Mouse (Mus musculus): ENCODE measurements around the gene Gtdc1. TPM values are rescaled to one million over a fixed set of nuclear protein-coding genes. Genes with fewer than 3 reads are reported as not detected.

The Gtdc1 gene
- polyA plus RNA-seq, 1 experiment: 5.7 TPM

DNA sequence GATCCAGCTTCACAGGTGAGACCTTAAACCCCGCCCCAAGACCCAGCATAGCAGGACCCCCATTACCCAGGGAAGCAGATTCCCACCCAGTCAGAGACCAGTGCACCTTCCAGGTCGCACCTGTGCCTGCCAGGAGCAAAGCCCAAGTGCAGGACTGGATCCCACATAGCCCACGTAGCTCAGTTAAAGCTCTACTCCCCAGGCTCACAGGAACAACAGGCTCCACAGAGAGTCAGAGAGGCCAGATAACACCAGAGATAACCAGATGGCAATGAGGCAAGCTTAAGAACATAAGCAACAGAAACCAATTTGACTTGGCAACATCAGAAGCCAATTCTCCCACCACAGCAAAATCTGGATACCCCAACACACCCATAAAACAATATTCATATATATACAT lies 113.7 kb downstream of the Gtdc1 start:
- no peak overlapping the region for H3K4me3 ChIP-seq (ENCODE audit: extremely low read depth, insufficient read depth, insufficient read length)
- TF ChIP-seq POLR2A (IDR thresholded peaks at IDR 0.05; ENCODE audit: low read depth, low read length) (no peak), CTCF (IDR thresholded peaks at IDR 0.05; ENCODE audit: extremely low read depth, insufficient read depth, insufficient read length, insufficient replicate concordance) (no peak)
- no peak for DNase-seq (ENCODE audit: low read depth in 1 of 2, low spot score in 2 of 2)
- no peaks in the 10 kb centered on the region for H3K4me1 ChIP-seq (ENCODE audit: control insufficient read depth, insufficient read depth, insufficient read length)
- H3K27me3 ChIP-seq (ENCODE audit: control insufficient read depth, insufficient read depth, low read length): no peaks in the 10 kb centered on the region
- H3K27ac ChIP-seq (ENCODE audit: insufficient read depth, low read length): no peak overlapping the region
- WGBS: 89% methylated on average over 3 of the region's 3 CpGs
- no peaks in the 10 kb centered on the region for H3K36me3 ChIP-seq (ENCODE audit: control insufficient read depth, insufficient read depth, low read length)

DNA sequence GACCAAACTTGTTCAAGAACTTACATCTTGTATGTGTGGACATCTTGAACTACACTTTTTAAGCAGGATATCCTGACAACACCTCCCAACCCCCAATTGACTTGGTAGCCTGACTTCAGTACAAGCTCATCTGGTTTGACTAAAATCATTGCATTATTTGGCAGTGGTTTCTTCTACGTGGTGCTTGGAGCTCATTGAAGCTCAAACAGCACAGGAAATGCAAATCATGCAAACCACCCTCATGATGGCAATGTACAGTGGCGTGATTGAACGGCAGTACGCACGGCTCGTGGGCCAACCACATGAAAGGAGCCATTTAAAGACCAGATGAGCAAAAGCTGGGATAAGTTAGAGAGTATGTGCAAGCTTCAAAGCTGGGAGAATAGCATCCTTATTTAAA lies 123.0 kb downstream of the Gtdc1 start:
- TF ChIP-seq CTCF (IDR thresholded peaks at IDR 0.05; ENCODE audit: extremely low read depth, insufficient read depth, insufficient read length, insufficient replicate concordance) (no peak), POLR2A (IDR thresholded peaks at IDR 0.05; ENCODE audit: low read depth, low read length) (no peak)
- no peak overlapping the region for H3K4me3 ChIP-seq (ENCODE audit: extremely low read depth, insufficient read depth, insufficient read length)
- no peaks in the 10 kb centered on the region for H3K36me3 ChIP-seq (ENCODE audit: control insufficient read depth, insufficient read depth, low read length)
- WGBS: 15% methylated on average over 6 of the region's 6 CpGs
- H3K4me1 ChIP-seq (ENCODE audit: control insufficient read depth, insufficient read depth, insufficient read length): no peaks in the 10 kb centered on the region; the same call in 1 of the 2 replicates
- peak; percentile 16 to 50 for DNase-seq (ENCODE audit: low read depth in 1 of 2, low spot score in 2 of 2)
- no peak overlapping the region for H3K27ac ChIP-seq (ENCODE audit: insufficient read depth, low read length)
- H3K27me3 ChIP-seq (ENCODE audit: control insufficient read depth, insufficient read depth, low read length): no peaks in the 10 kb centered on the region

DNA sequence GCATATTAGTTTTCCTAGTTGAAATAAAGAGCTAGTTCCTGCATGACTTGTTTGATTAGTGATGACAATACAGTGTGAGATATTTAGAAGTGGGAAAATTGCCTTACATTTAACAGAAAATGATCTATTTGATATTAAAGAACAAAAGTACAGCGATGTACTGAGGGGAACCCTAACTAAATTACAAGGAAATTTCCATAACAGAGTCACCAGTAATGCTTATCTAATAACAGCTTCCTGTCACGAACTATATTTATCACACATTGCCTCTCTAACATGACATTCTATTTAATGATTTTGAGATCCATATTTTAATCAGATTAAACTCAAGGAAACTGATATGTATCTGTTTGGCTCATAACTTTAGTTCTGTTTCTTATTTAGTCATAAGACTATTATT lies 126.1 kb downstream of the Gtdc1 start:
- Histone ChIP-seq H3K4me3 (ENCODE audit: extremely low read depth, insufficient read depth, insufficient read length) (no peak overlapping the region), H3K27me3 (ENCODE audit: control insufficient read depth, insufficient read depth, low read length) (no peaks in the 10 kb centered on the region), H3K27ac (ENCODE audit: insufficient read depth, low read length) (no peak overlapping the region), H3K4me1 (ENCODE audit: control insufficient read depth, insufficient read depth, insufficient read length) (no peaks in the 10 kb centered on the region; the same call in 1 of the 2 replicates), H3K36me3 (ENCODE audit: control insufficient read depth, insufficient read depth, low read length) (no peaks in the 10 kb centered on the region)
- 64% methylated on average over 2 of the region's 2 CpGs for WGBS
- no peak for DNase-seq (ENCODE audit: low read depth in 1 of 2, low spot score in 2 of 2)
- TF ChIP-seq CTCF (IDR thresholded peaks at IDR 0.05; ENCODE audit: extremely low read depth, insufficient read depth, insufficient read length, insufficient replicate concordance) (no peak), POLR2A (IDR thresholded peaks at IDR 0.05; ENCODE audit: low read depth, low read length) (no peak)

DNA sequence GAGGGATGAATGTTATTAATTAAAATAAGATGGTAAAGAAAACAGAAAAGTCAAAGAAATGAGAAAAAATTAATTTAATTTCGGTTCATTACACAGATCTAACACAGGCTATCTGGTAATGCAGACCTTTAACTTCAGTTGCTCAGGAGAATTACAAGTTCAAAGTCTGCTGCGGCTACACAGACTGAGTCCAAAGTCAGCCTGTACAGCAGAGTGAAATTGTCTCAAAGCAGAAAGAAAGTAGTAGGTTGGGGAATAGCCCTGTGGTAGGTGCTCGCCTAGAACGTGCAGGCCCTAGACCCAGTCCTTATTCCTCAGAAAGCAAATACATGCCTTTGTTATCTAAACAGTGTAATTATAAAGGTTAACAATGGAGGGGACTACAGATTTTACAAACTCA lies 135.6 kb downstream of the Gtdc1 start:
- no peak overlapping the region for H3K4me3 ChIP-seq (ENCODE audit: extremely low read depth, insufficient read depth, insufficient read length)
- TF ChIP-seq POLR2A (IDR thresholded peaks at IDR 0.05; ENCODE audit: low read depth, low read length): no peak
- no peak for TF ChIP-seq CTCF (IDR thresholded peaks at IDR 0.05; ENCODE audit: extremely low read depth, insufficient read depth, insufficient read length, insufficient replicate concordance)
- no peak for DNase-seq (ENCODE audit: low read depth in 1 of 2, low spot score in 2 of 2)
- no peak overlapping the region for H3K27ac ChIP-seq (ENCODE audit: insufficient read depth, low read length)
- H3K36me3 ChIP-seq (ENCODE audit: control insufficient read depth, insufficient read depth, low read length): peaks cover 2% of the 10 kb centered on the region
- peaks cover 2% of the 10 kb centered on the region; the same call in 1 of the 2 replicates for H3K4me1 ChIP-seq (ENCODE audit: control insufficient read depth, insufficient read depth, insufficient read length)
- WGBS: 95% methylated on average over 4 of the region's 4 CpGs
- no peaks in the 10 kb centered on the region for H3K27me3 ChIP-seq (ENCODE audit: control insufficient read depth, insufficient read depth, low read length)

DNA sequence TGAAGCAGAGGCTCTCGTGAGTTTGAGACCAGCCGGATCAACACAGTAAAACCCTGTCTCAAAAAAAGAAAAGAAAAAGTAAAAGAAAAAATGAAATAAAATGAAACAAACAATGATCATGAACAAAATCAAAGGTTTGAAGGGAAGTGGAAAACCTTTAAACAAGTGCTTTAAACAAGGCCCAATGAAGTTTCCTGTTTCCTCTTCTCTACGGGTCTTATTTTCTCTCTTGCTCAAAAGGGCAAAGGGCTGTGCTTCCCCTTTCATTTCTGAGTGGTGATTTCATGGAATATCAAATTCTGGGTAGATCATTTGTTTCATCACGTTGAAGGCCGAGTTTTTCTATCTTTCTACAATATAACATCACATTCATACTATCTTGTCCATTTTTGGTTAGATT lies 136.3 kb downstream of the Gtdc1 start:
- Histone ChIP-seq H3K4me1 (ENCODE audit: control insufficient read depth, insufficient read depth, insufficient read length) (peaks cover 2% of the 10 kb centered on the region; the same call in 1 of the 2 replicates), H3K4me3 (ENCODE audit: extremely low read depth, insufficient read depth, insufficient read length) (no peak overlapping the region), H3K27ac (ENCODE audit: insufficient read depth, low read length) (no peak overlapping the region), H3K27me3 (ENCODE audit: control insufficient read depth, insufficient read depth, low read length) (no peaks in the 10 kb centered on the region), H3K36me3 (ENCODE audit: control insufficient read depth, insufficient read depth, low read length) (peaks cover 2% of the 10 kb centered on the region)
- no peak for DNase-seq (ENCODE audit: low read depth in 1 of 2, low spot score in 2 of 2)
- TF ChIP-seq CTCF (IDR thresholded peaks at IDR 0.05; ENCODE audit: extremely low read depth, insufficient read depth, insufficient read length, insufficient replicate concordance) (no peak), POLR2A (IDR thresholded peaks at IDR 0.05; ENCODE audit: low read depth, low read length) (no peak)
- 67% methylated on average over 5 of the region's 5 CpGs for WGBS

DNA sequence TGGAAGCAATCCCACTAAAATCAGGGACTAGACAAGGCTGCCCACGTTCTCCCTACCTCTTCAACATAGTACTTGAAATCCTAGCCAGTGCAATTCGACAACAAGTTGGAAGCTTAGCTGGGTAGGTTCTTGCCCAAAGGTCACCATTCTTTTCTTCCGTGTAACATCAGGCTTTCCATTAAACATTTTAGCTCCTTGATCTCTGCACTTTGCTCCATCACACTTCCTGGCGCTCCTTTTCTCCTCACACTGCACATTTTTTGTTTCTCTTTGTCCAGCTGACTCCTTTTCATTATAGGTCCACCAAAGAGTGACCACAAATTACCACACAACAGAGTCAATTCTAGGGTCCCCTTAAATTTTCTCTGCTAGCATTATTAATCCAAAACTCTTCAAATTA lies 144.7 kb downstream of the Gtdc1 start:
- 92% methylated on average over 4 of the region's 4 CpGs for whole genome bisulfite sequencing
- no peak for DNase-seq (ENCODE audit: low read depth in 1 of 2, low spot score in 2 of 2)

DNA sequence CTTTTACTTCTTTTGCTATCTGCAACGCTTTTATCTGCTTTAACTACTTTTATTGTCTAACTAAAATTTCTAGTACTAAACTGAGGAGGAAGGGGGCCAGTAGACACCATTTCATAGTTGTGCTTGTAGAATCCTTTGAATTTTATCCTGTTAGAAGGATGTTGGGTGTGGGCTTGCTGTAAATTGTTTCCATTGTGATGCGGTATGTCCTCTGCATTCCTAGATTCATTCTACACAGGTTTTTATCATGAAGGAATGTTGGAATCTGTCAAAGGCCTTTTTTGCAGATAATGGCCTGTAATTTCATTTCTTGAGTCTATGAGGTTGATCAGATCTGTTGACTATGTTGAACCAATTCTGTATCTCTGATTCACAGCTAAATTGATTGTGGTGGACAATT lies 146.5 kb downstream of the Gtdc1 start:
- Histone ChIP-seq H3K27ac (ENCODE audit: insufficient read depth, low read length) (no peak overlapping the region), H3K27me3 (ENCODE audit: control insufficient read depth, insufficient read depth, low read length) (no peaks in the 10 kb centered on the region), H3K4me1 (ENCODE audit: control insufficient read depth, insufficient read depth, insufficient read length) (no peaks in the 10 kb centered on the region), H3K4me3 (ENCODE audit: extremely low read depth, insufficient read depth, insufficient read length) (no peak overlapping the region), H3K36me3 (ENCODE audit: control insufficient read depth, insufficient read depth, low read length) (no peaks in the 10 kb centered on the region)
- DNase-seq (ENCODE audit: low read depth in 1 of 2, low spot score in 2 of 2): no peak
- TF ChIP-seq CTCF (IDR thresholded peaks at IDR 0.05; ENCODE audit: extremely low read depth, insufficient read depth, insufficient read length, insufficient replicate concordance) (no peak), POLR2A (IDR thresholded peaks at IDR 0.05; ENCODE audit: low read depth, low read length) (no peak)
- WGBS: 98% methylated on average over 2 of the region's 2 CpGs

More for the DNA sequence above, 144.7 kb downstream of the Gtdc1 start:
- no peaks in the 10 kb centered on the region for H3K27me3 ChIP-seq (ENCODE audit: control insufficient read depth, insufficient read depth, low read length)
- no peaks in the 10 kb centered on the region for H3K36me3 ChIP-seq (ENCODE audit: control insufficient read depth, insufficient read depth, low read length)
- TF ChIP-seq CTCF (IDR thresholded peaks at IDR 0.05; ENCODE audit: extremely low read depth, insufficient read depth, insufficient read length, insufficient replicate concordance): no peak
- TF ChIP-seq POLR2A (IDR thresholded peaks at IDR 0.05; ENCODE audit: low read depth, low read length): no peak
- no peaks in the 10 kb centered on the region for H3K4me1 ChIP-seq (ENCODE audit: control insufficient read depth, insufficient read depth, insufficient read length)
- H3K27ac ChIP-seq (ENCODE audit: insufficient read depth, low read length): no peak overlapping the region
- no peak overlapping the region for H3K4me3 ChIP-seq (ENCODE audit: extremely low read depth, insufficient read depth, insufficient read length)

Data from spleen, adult 2 months (tissue).